Mouse (Mus musculus): Measurements from ENCODE around the gene Sh2d6.
"Not testable (repeated sequence)": the region's sequence is repeated elsewhere in the genome, so short reads cannot be mapped to it uniquely, and the experiment has no call there.

DNA sequence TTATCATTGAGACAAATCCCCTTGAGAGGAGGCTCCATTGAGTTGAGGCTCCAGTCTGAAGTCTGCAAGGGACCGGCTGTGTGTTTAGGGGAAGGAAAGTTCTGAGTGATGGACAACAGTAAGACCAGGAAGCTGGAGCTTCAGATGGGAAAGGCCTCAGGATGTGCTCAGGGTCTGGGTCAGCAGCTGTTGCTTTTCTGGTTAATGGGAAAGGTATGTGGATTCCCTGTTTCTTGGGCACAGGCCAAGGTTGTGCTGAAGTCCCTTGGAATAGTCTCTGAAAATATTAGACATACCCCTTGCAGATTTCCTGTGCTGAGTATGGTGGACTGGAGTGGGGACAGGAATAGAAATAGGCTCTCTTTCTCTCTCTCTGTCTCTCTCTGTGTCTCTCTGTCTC lies 12.0 kb upstream of the Sh2d6 start:
- not testable (repeated sequence) for TF ChIP-seq CTCF (IDR thresholded peaks at IDR 0.05; ENCODE audit: borderline replicate concordance, insufficient read depth, low read depth, low read length); POLR2A (IDR thresholded peaks at IDR 0.05; ENCODE audit: borderline replicate concordance, insufficient read depth, low read length)
